Mouse (Mus musculus): ENCODE results near the gene Rnf224.

DNA sequence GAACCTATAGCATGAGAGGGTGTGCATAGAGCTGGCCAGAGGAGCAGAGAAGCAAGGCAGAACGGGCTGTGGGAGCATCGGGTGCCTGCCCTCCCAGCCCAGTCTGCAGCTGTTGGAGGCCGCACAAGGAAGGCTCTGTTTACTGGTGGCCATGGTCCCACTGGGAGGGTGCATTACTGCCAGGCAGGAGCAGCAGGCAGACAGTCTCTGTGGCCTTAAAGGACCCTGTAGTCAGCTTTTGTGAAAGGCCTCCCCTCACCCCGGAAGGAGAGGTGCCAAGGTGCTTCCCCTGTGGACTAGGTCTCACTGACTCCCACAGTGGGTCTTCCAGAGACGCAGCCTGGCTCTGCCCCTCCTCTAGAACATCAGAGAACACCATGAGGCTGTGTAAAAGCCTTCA is 9.7 kb downstream of the Rnf224 start:
- no peak for TF ChIP-seq MAZ (IDR thresholded peaks at IDR 0.05; ENCODE audit: low read depth, low read length)
- no peak for TF ChIP-seq EP300 (IDR thresholded peaks at IDR 0.05; ENCODE audit: low read length)
- TF ChIP-seq NRF1 (IDR thresholded peaks at IDR 0.05; ENCODE audit: low read depth, low read length) = no peak
- TF ChIP-seq POLR2A (IDR thresholded peaks at IDR 0.05; ENCODE audit: low read depth, low read length) = no peak
- no peak for TF ChIP-seq JUND (conservative IDR thresholded peaks at IDR 0.05; ENCODE audit: low read depth, low read length)

All from CH12.LX (cell line).